Mouse (Mus musculus) limb, embryonic 11.5 days (tissue): ENCODE data around the gene Rasa3. TPM values are rescaled to one million over a fixed set of nuclear protein-coding genes. Genes with fewer than 3 reads are reported as not detected.

Experiments
- ATAC-seq: fragments of 200-750 bp; cut with Nextera tagmentation; 2 replicates; pipeline ENCODE4 v1.8.0; 2017; ENCODE audit warnings: low read depth; ENCODE audit not compliant: insufficient number of reproducible peaks, low FRiP score, low TSS enrichment
- DNase-seq: peaks from one replicate; pipeline ENCODE4 v3.0.0-alpha.2; 2015; ENCODE audit warnings: low spot score
- H3K27ac ChIP-seq: fragments of 300-500 bp; sonication (generic); replicated peaks from 2 replicates; pipeline ENCODE4 v1.5.1; 2014; ENCODE audit warnings: low read depth, mild to moderate bottlenecking, low read length
- H3K27me3 ChIP-seq: fragments of 300-500 bp; sonication (generic); 2 replicates; pipeline ENCODE4 v1.6.1; 2014; ENCODE audit warnings: mild to moderate bottlenecking, low read length, mixed read lengths; ENCODE audit not compliant: control insufficient read depth, insufficient read depth
- H3K36me3 ChIP-seq: fragments of 300-500 bp; sonication (generic); 2 replicates; pipeline ENCODE4 v1.6.1; 2014; ENCODE audit warnings: mild to moderate bottlenecking, low read length, moderate library complexity, mixed read lengths; ENCODE audit not compliant: control insufficient read depth, insufficient read depth
- H3K4me1 ChIP-seq: fragments of 300-500 bp; sonication (generic); 2 replicates; pipeline ENCODE4 v1.6.1; 2014; ENCODE audit warnings: low read length, mixed read lengths; ENCODE audit not compliant: control insufficient read depth, insufficient read depth
- H3K4me2 ChIP-seq: fragments of 300-500 bp; sonication (generic); 2 replicates; pipeline ENCODE4 v1.6.1; 2014; ENCODE audit warnings: low read depth, mild to moderate bottlenecking, moderate library complexity; ENCODE audit not compliant: severe bottlenecking
- H3K4me3 ChIP-seq: fragments of 300-500 bp; sonication (generic); 2 replicates; pipeline ENCODE4 v1.5.1; 2014; ENCODE audit warnings: low read depth, low read length
- H3K9ac ChIP-seq: fragments of 300-500 bp; sonication (generic); 2 replicates; pipeline ENCODE4 v1.6.1; 2014; ENCODE audit warnings: mild to moderate bottlenecking, low read length
- H3K9me3 ChIP-seq: fragments of 300-500 bp; sonication (generic); 2 replicates; pipeline ENCODE4 v1.6.1; 2016; ENCODE audit warnings: low read length; ENCODE audit not compliant: control insufficient read depth
- WGBS: fragments of 180-500 bp; shearing (Covaris S2); extraction: QIAGEN DNeasy Blood & Tissue Kit; methylation state at CpG from one replicate; pipeline ENCODE4 v1.1.7; 2014; 5-methylcytosine and 5-hydroxymethylcytosine counted together
- polyA plus RNA-seq: library from polyadenylated mRNA; unstranded; fragments of >200 nt; fragmentation: Nextera tagmentation; extraction: Ambion mirVana; gene quantifications from 2 replicates; pipeline ENCODE4 v1.2.1, GENCODE M21; 2014

Rasa3 gene
- polyA plus RNA-seq, 1 experiment from 2014 or later, result 16.6 TPM

DNA sequence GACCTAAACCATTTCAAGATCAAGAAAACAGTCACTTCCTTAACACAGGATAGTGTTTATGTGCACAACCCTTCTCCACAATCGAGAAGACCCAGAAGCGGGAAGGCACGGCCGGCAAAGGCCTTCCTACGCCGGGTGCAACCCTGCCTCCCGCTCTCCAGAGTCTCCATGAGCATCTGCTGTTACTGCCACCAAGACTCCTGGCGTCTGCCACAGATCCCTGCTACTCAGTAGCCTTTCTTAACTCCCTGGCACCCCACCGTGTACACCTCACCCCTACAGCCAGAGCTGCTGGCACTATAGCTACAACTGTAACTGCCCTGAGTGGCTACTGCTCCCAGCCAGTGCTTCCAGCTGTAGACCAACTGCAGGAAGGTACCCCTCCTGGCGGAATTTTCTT, 51.3 kb downstream of the Rasa3 start:
- no peaks in the 10 kb centered on the region for H3K27me3 ChIP-seq
- ATAC-seq, result no peak
- no peak overlapping the region for H3K4me2 ChIP-seq
- H3K9ac ChIP-seq, result no peak overlapping the region
- no peak overlapping the region for H3K4me3 ChIP-seq
- DNase-seq, result no peak
- H3K4me1 ChIP-seq, result peaks cover 10% of the 10 kb centered on the region
- peaks cover 3% of the 10 kb centered on the region; the same call in 1 of the 2 replicates for H3K36me3 ChIP-seq
- no peaks in the 10 kb centered on the region for H3K9me3 ChIP-seq
- WGBS, result 86% methylated on average over 10 of the region's 10 CpGs
- no peak overlapping the region for H3K27ac ChIP-seq

DNA sequence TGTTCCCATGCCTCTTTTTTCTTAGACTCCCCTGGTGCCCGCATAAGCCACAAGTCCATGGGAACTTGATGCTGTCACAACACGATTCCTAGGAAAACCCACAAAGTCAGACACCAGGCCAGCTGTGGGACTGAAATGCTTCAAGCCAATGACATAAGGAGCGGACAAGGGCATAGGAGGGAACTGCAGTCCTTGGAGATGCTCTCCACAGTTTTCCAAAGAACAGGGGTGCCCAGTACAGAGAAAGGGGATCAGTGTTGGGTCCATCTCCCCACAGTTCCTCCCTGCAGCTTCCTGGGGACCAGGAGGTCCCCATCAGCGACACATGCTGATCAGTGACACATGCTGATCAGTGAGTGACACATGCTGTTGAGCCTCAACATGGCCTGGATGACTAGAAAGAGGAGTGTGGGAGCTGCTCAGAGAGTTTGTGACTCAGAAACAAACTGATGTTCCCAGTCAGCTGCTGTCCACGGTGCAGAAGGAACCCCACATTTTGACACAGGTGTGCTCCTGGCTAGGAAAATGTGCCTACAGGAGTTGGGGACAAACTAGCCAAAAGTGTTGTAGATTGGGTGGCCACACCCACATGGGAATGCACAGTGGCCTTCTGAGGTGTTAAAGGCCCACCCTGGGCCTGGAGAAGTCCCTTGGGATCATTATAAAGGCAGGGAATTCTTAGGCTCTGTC, 52.0 kb downstream of the Rasa3 start:
- DNase-seq, result no peak
- Histone ChIP-seq H3K27ac (no peak overlapping the region), H3K9me3 (no peaks in the 10 kb centered on the region), H3K36me3 (peaks cover 3% of the 10 kb centered on the region; the same call in 1 of the 2 replicates), H3K9ac (no peak overlapping the region), H3K4me2 (no peak overlapping the region), H3K4me1 (peaks cover 10% of the 10 kb centered on the region), H3K27me3 (no peaks in the 10 kb centered on the region), H3K4me3 (no peak overlapping the region)
- 83% methylated on average over 5 of the region's 5 CpGs for WGBS
- ATAC-seq, result no peak

DNA sequence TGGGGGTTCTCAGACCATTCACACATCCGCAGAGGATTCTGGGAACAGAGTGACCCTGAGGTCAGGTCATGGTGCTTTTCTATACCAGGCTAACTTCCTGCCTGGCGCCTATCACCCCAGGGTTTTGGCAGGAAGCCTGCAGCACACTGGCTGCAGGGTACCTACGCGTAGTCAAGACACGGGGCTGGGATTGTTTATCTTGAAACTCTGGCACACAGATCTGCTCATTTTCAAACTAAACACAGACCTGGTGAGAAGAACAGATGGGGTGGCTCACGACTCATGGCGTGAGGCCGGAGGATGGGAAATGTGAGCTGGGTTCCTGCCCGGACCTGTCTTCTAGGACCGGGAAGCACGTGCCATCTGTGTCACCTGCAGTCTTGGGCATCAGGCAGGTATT, 52.5 kb downstream of the Rasa3 start:
- no peak overlapping the region for H3K4me2 ChIP-seq
- H3K36me3 ChIP-seq, result peaks cover 3% of the 10 kb centered on the region; the same call in 1 of the 2 replicates
- ATAC-seq (no peak), DNase-seq (no peak)
- no peaks in the 10 kb centered on the region for H3K27me3 ChIP-seq
- H3K9ac ChIP-seq, result no peak overlapping the region
- no peaks in the 10 kb centered on the region for H3K9me3 ChIP-seq
- no peak overlapping the region for H3K4me3 ChIP-seq
- WGBS, result 60% methylated on average over 11 of the region's 11 CpGs
- H3K27ac ChIP-seq, result no peak overlapping the region; the same call in 1 of the 2 replicates
- H3K4me1 ChIP-seq, result peaks cover 10% of the 10 kb centered on the region

DNA sequence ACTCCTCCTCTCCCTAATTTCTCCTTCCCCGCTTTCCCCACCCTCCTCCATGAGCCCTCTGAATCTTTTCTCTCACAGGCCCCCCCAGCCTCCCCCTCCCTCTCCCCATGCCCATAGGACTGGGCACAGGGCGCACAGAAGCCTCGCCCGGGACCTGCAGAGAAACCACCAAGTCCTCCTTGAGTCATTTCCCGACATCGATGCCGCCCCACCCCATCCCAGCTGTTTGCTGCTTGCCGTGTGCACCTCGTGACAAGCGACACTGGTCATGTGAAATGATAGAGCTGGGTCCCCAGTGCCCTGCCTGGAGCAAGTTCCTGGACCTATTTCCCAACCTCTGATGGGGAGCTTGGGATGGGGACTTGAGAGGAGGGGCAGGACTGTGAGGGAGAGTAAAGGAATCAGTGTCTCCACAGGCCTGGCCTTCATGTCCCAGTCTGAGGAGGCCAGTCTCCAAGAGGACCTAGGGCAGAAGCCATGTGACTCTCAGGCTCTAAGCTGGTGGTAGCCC, 53.4 kb downstream of the Rasa3 start:
- no peak overlapping the region for H3K4me2 ChIP-seq
- no peaks in the 10 kb centered on the region for H3K27me3 ChIP-seq
- H3K9ac ChIP-seq, result no peak overlapping the region
- H3K4me1 ChIP-seq, result peaks cover 10% of the 10 kb centered on the region
- H3K36me3 ChIP-seq, result peaks cover 3% of the 10 kb centered on the region; the same call in 1 of the 2 replicates
- H3K9me3 ChIP-seq, result no peaks in the 10 kb centered on the region
- ATAC-seq (no peak), DNase-seq (no peak)
- 81% methylated on average over 10 of the region's 10 CpGs for WGBS
- H3K27ac ChIP-seq, result peak overlapping the region; percentile 45; the same call in 1 of the 2 replicates
- no peak overlapping the region for H3K4me3 ChIP-seq

DNA sequence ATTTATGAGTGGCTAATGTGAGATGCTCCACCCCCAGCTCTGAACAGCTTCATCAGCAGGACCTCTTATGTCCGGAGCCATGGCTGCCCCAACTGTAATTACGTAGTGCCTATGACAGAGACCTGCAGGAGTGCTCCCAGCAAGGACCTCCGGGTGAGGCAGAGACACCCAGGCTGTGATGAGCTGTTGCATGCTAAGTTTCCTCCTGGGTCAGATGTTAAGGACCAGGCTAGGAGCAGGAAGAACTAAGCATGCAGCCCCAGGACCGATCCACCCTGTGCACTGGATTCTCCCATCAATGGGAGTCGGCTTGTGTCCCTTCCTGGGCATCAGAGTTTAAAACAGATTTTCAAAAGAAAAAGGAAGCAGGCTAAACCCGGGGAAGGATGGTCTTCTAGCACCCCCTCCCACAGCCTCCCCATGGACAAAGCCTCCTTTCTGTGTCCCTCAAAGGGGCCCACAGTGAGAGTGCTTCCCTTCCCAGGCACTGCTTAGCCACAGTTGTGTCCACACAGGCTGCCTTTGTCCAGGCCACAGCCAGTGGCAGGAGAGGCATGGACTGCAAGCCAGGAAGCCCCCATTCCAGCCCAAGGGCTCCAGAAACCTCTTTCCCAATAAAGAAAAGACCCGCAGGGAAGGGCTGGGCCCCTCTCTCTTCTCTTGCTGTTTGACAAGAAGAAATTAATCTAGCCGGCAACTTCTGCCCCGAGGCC, 54.2 kb downstream of the Rasa3 start:
- 69% methylated on average over 9 of the region's 9 CpGs for WGBS
- H3K27ac ChIP-seq, result peak overlapping the region; percentile 45; the same call in 1 of the 2 replicates
- no peaks in the 10 kb centered on the region for H3K9me3 ChIP-seq
- no peak for ATAC-seq
- H3K4me2 ChIP-seq, result no peak overlapping the region
- peaks cover 10% of the 10 kb centered on the region for H3K4me1 ChIP-seq
- no peak overlapping the region for H3K4me3 ChIP-seq
- H3K36me3 ChIP-seq, result peaks cover 3% of the 10 kb centered on the region; the same call in 1 of the 2 replicates
- no peaks in the 10 kb centered on the region for H3K27me3 ChIP-seq
- DNase-seq, result no peak
- H3K9ac ChIP-seq, result no peak overlapping the region

DNA sequence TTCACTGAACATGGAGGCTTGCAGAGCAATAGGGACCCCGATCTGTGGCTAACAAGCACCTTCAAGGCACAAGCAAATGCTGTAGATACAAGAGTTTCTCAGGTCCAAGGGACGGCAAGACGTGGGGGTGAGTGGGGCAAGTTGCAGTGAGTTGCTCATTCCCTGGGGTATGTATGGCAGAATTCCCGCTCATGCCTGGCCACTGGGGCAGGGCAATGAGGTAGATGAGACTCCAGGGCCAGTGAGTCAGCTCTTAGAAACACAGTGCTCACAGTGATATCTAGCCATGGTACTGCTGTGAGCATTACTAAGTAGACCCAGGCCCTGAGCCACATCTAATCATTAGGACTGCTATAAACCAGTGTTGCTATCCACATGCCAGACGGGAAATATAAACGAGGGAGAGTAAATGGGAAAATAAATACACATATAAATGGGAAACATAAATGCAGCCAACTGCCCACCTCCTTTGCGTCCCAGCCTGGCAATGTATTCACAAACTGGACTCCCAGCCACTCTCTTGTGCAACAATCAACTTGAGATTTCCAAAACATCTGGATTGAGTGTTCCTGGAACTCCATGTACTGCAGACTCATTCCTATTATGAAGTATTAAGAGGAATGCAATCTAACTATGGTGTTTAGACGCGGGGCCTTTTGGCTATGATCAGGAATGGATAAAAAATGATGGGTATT, 57.0 kb downstream of the Rasa3 start:
- no peak overlapping the region for H3K9ac ChIP-seq
- WGBS, result 84% methylated on average over 9 of the region's 9 CpGs
- no peak for ATAC-seq

DNA sequence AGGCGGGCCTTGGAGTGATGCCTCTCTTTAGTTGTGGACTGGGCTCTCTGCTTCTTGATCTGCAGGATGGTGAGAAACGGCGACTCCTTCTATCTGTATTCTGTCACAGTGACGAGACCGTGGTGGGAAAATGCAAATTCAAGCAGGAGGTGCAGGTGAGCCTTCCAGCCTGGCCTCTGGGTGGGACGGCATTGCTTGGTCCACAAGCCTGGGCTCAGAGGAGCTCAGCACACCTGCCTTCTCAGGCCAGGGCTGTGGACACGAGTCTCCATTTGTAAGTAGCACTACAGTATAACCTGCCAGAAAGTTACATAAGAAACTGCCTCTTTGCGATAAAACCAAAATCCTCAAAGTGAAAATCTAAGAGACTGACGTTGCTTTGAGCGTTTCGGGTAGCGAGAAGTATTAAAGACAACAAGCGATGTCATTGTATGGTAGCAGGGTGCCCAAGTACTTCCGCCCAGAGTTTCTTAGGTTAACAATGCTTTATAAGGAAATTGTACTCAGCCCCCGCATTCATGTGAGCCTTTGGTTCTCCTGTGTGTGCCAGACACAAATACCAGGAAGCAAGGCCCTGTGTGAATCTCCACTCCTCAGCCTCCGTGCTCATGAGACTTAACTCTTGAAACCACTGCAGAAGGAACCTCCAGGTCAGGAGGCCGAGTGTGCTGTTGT, 60.4 kb downstream of the Rasa3 start:
- Histone ChIP-seq H3K36me3 (no peaks in the 10 kb centered on the region), H3K9me3 (no peaks in the 10 kb centered on the region), H3K4me2 (no peak overlapping the region), H3K4me1 (no peaks in the 10 kb centered on the region), H3K27me3 (no peaks in the 10 kb centered on the region), H3K9ac (no peak overlapping the region), H3K27ac (no peak overlapping the region), H3K4me3 (no peak overlapping the region)
- no peak for ATAC-seq
- WGBS, result 91% methylated on average over 17 of the region's 17 CpGs
- no peak for DNase-seq

More for the DNA sequence above, 57.0 kb downstream of the Rasa3 start:
- Histone ChIP-seq H3K4me2 (no peak overlapping the region), H3K4me3 (no peak overlapping the region), H3K27ac (no peak overlapping the region), H3K9me3 (no peaks in the 10 kb centered on the region), H3K4me1 (peaks cover 10% of the 10 kb centered on the region), H3K27me3 (no peaks in the 10 kb centered on the region), H3K36me3 (no peaks in the 10 kb centered on the region)
- DNase-seq, result no peak

DNA sequence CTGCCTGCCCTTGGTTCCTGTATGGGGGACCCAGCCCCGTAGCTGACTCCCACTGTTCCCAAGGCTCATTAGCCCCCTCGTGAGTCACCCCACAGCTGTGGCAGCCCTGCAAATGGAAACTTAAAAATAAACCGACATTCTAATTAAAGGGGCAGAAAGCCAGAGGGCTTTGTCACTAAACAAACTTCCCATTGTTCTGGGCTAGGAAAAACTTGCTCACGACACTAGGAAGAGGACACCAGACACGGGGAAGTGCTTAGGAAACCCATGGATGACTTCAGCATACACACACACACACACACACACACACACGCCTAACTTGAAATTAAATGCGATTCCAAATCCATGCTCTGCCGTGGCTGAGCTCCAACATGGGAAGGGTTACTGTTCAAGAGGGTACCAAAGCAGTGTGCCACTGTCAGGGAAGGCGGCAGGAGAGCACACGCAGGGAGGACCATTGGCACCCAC, 62.4 kb downstream of the Rasa3 start:
- 71% methylated on average over 10 of the region's 10 CpGs for WGBS
- no peaks in the 10 kb centered on the region for H3K27me3 ChIP-seq
- ATAC-seq, result no peak
- no peaks in the 10 kb centered on the region for H3K4me1 ChIP-seq
- no peaks in the 10 kb centered on the region for H3K36me3 ChIP-seq
- no peak overlapping the region for H3K4me3 ChIP-seq
- no peaks in the 10 kb centered on the region for H3K9me3 ChIP-seq
- no peak overlapping the region for H3K9ac ChIP-seq
- no peak for DNase-seq
- H3K4me2 ChIP-seq, result no peak overlapping the region
- H3K27ac ChIP-seq, result no peak overlapping the region
